Mouse (Mus musculus) heart, postnatal 0 days (tissue): Measurements from ENCODE around the gene Cd160. TPM values are rescaled to one million over a fixed set of nuclear protein-coding genes. Genes with fewer than 3 reads are reported as not detected.

Experiments used
- ATAC-seq: fragments of 200-750 bp; cut with Nextera tagmentation; 2 replicates; pipeline ENCODE4 v1.8.0; 2017; ENCODE audit warnings: low read depth, moderate number of reproducible peaks, moderate library complexity; ENCODE audit not compliant: insufficient read depth
- DNase-seq: peaks from one replicate; pipeline ENCODE4 v3.0.0-alpha.2; 2016; ENCODE audit warnings: low spot score
- H3K27ac ChIP-seq: fragments of 300-500 bp; sonication (generic); 2 replicates; pipeline ENCODE4 v1.5.1; 2014; ENCODE audit warnings: low read depth, mild to moderate bottlenecking
- H3K27me3 ChIP-seq: fragments of 300-500 bp; sonication (generic); 2 replicates; pipeline ENCODE4 v1.6.1; 2014; ENCODE audit warnings: low read length, mixed read lengths; ENCODE audit not compliant: control insufficient read depth, insufficient read depth
- H3K36me3 ChIP-seq: fragments of 300-500 bp; sonication (generic); replicated peaks from 2 replicates; pipeline ENCODE4 v1.6.1; 2014; ENCODE audit warnings: low read length, mixed read lengths; ENCODE audit not compliant: control insufficient read depth, insufficient read depth
- H3K4me1 ChIP-seq: fragments of 300-500 bp; sonication (generic); 2 replicates; pipeline ENCODE4 v1.6.1; 2014; ENCODE audit warnings: antibody characterized with exemption; ENCODE audit not compliant: control insufficient read depth, insufficient read depth
- H3K4me2 ChIP-seq: fragments of 300-500 bp; sonication (generic); 2 replicates; pipeline ENCODE4 v1.6.1; 2014; ENCODE audit warnings: low read depth, mild to moderate bottlenecking, low read length, moderate library complexity
- H3K4me3 ChIP-seq: fragments of 300-500 bp; sonication (generic); 2 replicates; pipeline ENCODE4 v1.5.1; 2014; ENCODE audit warnings: low read depth, low read length
- H3K9ac ChIP-seq: fragments of 300-500 bp; sonication (generic); replicated peaks from 2 replicates; pipeline ENCODE4 v1.6.1; 2014; ENCODE audit warnings: low read depth, low read length, mixed read lengths
- H3K9me3 ChIP-seq: fragments of 300-500 bp; sonication (generic); replicated peaks from 2 replicates; pipeline ENCODE4 v1.6.1; 2016; ENCODE audit warnings: low read length; ENCODE audit not compliant: control insufficient read depth
- CTCF ChIP-seq: IDR thresholded peaks from 2 replicates; pipeline ENCODE4 v1.5.1; 2016; ENCODE audit warnings: antibody characterized with exemption, control low read depth, low read depth
- EP300 ChIP-seq: IDR thresholded peaks from 2 replicates; pipeline ENCODE4 v1.6.1; 2016; ENCODE audit warnings: antibody characterized with exemption, low read depth
- WGBS: fragments of 180-500 bp; shearing (Covaris S2); extraction: QIAGEN DNeasy Blood & Tissue Kit; methylation state at CpG from one replicate; pipeline ENCODE4 v1.1.7; 2014; 5-methylcytosine and 5-hydroxymethylcytosine counted together
- polyA plus RNA-seq: library from polyadenylated mRNA; unstranded; fragments of >200 nt; fragmentation: Nextera tagmentation; extraction: Ambion mirVana; gene quantifications from 2 replicates; pipeline ENCODE4 v1.2.1, GENCODE M21; 2015
- total RNA-seq: library from RNA; depleted of rRNA; stranded (reverse); fragments of >200 nt; gene quantifications from 2 replicates; pipeline ENCODE4 v1.2.3, GENCODE M21; 2014; ENCODE audit warnings: low replicate concordance

The Cd160 gene
- total and polyA plus RNA-seq, 2 experiments from 2014 or later, result not detected

DNA sequence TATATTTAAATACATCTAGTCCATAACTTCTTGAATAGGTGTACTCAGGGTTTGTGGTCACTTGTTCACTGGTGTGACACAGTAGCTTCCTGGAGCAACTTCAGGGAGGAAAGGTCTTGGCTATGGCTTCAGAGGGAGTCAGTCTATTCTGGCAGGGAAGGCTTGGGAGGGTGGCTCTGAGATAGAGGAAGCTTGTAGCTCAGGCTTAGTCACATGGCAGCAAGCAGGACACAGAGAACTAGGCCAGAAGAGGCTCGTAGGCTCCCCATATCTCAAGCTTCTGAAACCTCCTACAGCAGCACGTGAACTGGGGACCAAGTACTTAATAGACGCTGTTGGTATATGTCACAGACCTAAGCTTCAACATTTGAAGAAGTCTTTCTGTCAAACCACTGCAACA, 17.9 kb downstream of the Cd160 start:
- Histone ChIP-seq H3K4me1 (peaks cover 7% of the 10 kb centered on the region; the same call in 1 of the 2 replicates), H3K36me3 (no peaks in the 10 kb centered on the region), H3K27ac (no peak overlapping the region), H3K9ac (no peak overlapping the region), H3K9me3 (no peaks in the 10 kb centered on the region), H3K4me3 (no peak overlapping the region), H3K27me3 (0 out of 2 replicates have a peak, but pooled peaks cover 5% of the 10 kb centered on the region), H3K4me2 (no peak overlapping the region)
- ATAC-seq (no peak), DNase-seq (no peak)
- WGBS, result 60% methylated on average over 3 of the region's 3 CpGs
- TF ChIP-seq EP300 (no peak), CTCF (no peak)

DNA sequence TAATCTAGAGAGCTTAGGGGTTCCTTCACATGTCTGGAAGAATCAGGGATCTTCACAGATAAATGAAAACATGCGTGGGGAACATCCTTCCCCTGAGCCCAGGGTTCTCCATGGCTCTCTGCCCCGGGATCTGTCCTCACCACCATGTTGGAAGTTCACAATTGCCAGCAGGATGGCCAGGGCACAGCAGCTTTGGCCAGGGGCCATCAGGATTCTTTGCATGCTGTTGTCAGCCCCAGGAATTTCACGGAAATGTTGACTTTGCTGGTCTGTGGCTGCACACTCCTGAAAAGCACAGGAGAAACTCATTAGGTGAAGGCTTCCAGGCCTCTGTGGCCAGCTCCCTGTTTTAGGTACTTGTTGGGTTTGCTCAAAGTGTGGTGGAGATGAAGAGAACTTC, 20.5 kb downstream of the Cd160 start:
- H3K4me2 ChIP-seq, result no peak overlapping the region
- H3K9me3 ChIP-seq, result 0 out of 2 replicates have a peak, but pooled peaks cover 3% of the 10 kb centered on the region
- no peaks in the 10 kb centered on the region for H3K36me3 ChIP-seq
- 34% methylated on average over 3 of the region's 3 CpGs for WGBS
- no peak for ATAC-seq
- TF ChIP-seq EP300 (no peak), CTCF (no peak)
- no peak for DNase-seq
- peaks cover 6% of the 10 kb centered on the region; the same call in 1 of the 2 replicates for H3K4me1 ChIP-seq
- H3K9ac ChIP-seq, result no peak overlapping the region
- H3K27ac ChIP-seq, result no peak overlapping the region
- no peak overlapping the region for H3K4me3 ChIP-seq
- H3K27me3 ChIP-seq, result no peaks in the 10 kb centered on the region

- TF ChIP-seq CTCF, result no peak
- TF ChIP-seq EP300, result no peak
- 80% methylated on average over 3 of the region's 3 CpGs for WGBS
- no peak for DNase-seq
- Histone ChIP-seq H3K9me3 (0 out of 2 replicates have a peak, but pooled peaks cover 3% of the 10 kb centered on the region), H3K36me3 (no peaks in the 10 kb centered on the region), H3K9ac (no peak overlapping the region), H3K4me1 (0 out of 2 replicates have a peak, but pooled peaks cover under 1% of the 10 kb centered on the region), H3K4me3 (no peak overlapping the region), H3K4me2 (no peak overlapping the region), H3K27me3 (no peaks in the 10 kb centered on the region), H3K27ac (no peak overlapping the region)
- no peak for ATAC-seq
Observed at GRCm38 (mm10) chr3:96808136-96808535, 21.0 kb downstream of the Cd160 start.

DNA sequence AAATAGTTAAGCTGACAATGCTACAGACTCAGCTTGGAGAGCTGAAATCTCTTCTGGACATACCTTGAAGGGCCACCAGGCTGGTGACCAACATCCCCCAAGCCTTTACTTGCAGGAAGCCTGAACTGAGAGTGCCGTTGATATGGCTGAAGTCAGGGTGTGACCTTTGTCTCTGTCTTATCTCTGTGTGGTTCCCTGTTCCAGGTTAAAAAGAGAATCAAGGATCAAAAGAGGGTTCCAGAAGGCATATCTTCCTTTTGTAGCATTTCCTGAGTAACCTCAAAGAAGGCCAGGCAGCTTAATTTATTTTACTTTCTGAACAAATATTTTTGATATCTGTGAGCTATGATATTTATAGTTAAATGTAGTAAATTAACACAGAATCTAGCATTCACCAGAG, 26.9 kb downstream of the Cd160 start:
- Histone ChIP-seq H3K27ac (no peak overlapping the region), H3K4me3 (no peak overlapping the region), H3K9me3 (0 out of 2 replicates have a peak, but pooled peaks cover 3% of the 10 kb centered on the region), H3K4me1 (no peaks in the 10 kb centered on the region), H3K36me3 (no peaks in the 10 kb centered on the region), H3K27me3 (no peaks in the 10 kb centered on the region), H3K9ac (no peak overlapping the region), H3K4me2 (no peak overlapping the region)
- ATAC-seq (no peak), DNase-seq (no peak)
- TF ChIP-seq CTCF (no peak), EP300 (no peak)
- 33% methylated on average over 1 of the region's 1 CpGs for WGBS

GRCm38 (mm10) chr3:96800254-96800653, 28.9 kb downstream of the Cd160 start:
- 71% methylated on average over 11 of the region's 11 CpGs for WGBS
- DNase-seq (no peak), ATAC-seq (no peak)
- H3K27ac ChIP-seq, result no peak overlapping the region
- no peaks in the 10 kb centered on the region for H3K27me3 ChIP-seq
- no peak for TF ChIP-seq CTCF
- TF ChIP-seq EP300, result no peak
- no peaks in the 10 kb centered on the region for H3K4me1 ChIP-seq
- no peak overlapping the region for H3K4me3 ChIP-seq
- H3K9ac ChIP-seq, result no peak overlapping the region
- H3K9me3 ChIP-seq, result 0 out of 2 replicates have a peak, but pooled peaks cover 3% of the 10 kb centered on the region
- H3K4me2 ChIP-seq, result no peak overlapping the region
- 0 out of 2 replicates have a peak, but pooled peaks cover 2% of the 10 kb centered on the region for H3K36me3 ChIP-seq

DNA sequence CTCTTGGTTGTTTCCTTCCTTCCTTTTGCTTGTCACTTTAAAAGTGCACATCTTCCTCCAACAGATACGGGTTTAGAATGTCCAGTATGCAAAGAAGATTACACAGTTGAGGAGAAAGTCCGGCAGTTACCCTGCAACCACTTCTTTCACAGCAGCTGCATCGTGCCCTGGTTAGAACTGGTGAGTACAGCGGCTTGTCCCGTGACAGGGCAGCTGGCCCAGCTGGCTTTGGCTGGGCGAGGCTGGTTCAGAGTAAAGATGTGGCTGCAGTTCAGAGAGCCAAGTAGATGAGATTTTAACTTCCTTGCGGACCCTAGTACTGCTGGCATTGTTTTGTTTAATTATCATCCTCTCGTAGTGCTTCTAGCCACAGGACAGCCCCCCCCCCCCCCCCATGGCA, 40.6 kb downstream of the Cd160 start:
- 82% methylated on average over 8 of the region's 8 CpGs for WGBS
- H3K36me3 ChIP-seq, result peaks cover 65% of the 10 kb centered on the region
- no peaks in the 10 kb centered on the region for H3K4me1 ChIP-seq
- no peak overlapping the region for H3K9ac ChIP-seq
- no peaks in the 10 kb centered on the region for H3K9me3 ChIP-seq
- H3K27ac ChIP-seq, result no peak overlapping the region
- no peak overlapping the region for H3K4me3 ChIP-seq
- TF ChIP-seq CTCF (no peak), EP300 (no peak)
- H3K27me3 ChIP-seq, result no peaks in the 10 kb centered on the region
- ATAC-seq (no peak), DNase-seq (no peak)
- H3K4me2 ChIP-seq, result no peak overlapping the region
